Mouse (Mus musculus): ENCODE data around the gene Taf1c. TPM values are rescaled to one million over a fixed set of nuclear protein-coding genes. Genes with fewer than 3 reads are reported as not detected.
A peak's percentile ranks its signal among the peaks of the same experiment; 100 is the strongest.

Gene Taf1c
- polyA plus RNA-seq, 1 experiment from 2014 or later: 7.9 TPM

DNA sequence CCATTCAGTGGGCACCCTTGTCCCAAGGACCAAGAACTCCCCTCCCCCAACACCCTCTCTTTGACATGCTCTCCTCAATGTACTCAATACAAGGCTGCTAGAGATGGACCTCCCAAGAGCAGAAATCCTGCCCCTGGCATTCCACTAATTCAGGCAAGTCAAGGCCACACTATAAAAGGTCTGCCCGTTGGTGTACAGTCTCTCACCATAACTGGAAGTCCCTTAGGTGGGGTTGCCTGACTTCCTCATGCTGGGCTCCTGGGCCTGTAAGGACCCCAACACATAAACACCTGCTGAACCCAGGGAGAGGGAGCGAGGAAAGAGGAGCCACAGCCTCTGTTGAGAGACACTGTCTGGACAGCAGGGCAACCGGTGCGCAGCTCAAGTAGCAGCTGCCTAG lies 1.3 kb downstream of the Taf1c start:
- Histone ChIP-seq H3K36me3 (ENCODE audit: control insufficient read depth, insufficient read depth, low read length) (peaks cover 39% of the 10 kb centered on the region), H3K4me3 (ENCODE audit: low read depth, low read length) (peak overlapping the region; percentile 74), H3K4me2 (ENCODE audit: low read depth, low read length) (peak overlapping the region; percentile 77; the same call in 1 of the 2 replicates), H3K27me3 (replicated peaks; ENCODE audit: control insufficient read depth, insufficient read depth, low read length) (no peaks in the 10 kb centered on the region), H3K9me3 (ENCODE audit: control insufficient read depth, low read length) (no peaks in the 10 kb centered on the region; the same call in 1 of the 2 replicates), H3K27ac (replicated peaks; ENCODE audit: low read depth, low read length) (no peak overlapping the region), H3K9ac (ENCODE audit: low read depth, low read length) (peak overlapping the region; percentile 83), H3K4me1 (ENCODE audit: control insufficient read depth, insufficient read depth, low read length) (peaks cover 4% of the 10 kb centered on the region; the same call in 1 of the 2 replicates)
- no peak for ATAC-seq (ENCODE audit: low read depth)
- DNase-seq (ENCODE audit: low spot score): no peak
- 92% methylated on average over 4 of the region's 4 CpGs for whole genome bisulfite sequencing

DNA sequence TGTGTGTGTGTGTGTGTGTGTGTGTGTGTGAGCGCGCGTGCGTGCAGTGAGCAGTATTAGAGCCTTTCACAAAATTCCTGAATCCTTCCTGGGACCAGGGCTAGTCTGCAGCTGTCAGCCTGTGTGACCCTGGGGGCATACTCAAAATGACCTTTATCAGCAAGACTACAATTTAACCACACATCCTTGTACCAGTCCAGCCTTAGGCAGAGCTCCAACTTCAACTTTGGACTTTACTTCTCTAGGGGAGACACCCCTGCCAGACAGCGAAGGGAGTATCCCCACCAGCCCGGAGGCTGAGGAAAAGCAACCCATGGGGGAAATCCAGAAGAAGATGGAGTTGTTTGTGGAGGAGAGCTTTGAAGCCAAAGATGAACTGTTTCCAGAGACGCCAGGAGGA lies 13.6 kb downstream of the Taf1c start:
- Histone ChIP-seq H3K9ac (ENCODE audit: low read depth, low read length) (no peak overlapping the region), H3K27ac (replicated peaks; ENCODE audit: low read depth, low read length) (no peak overlapping the region), H3K27me3 (replicated peaks; ENCODE audit: control insufficient read depth, insufficient read depth, low read length) (no peaks in the 10 kb centered on the region), H3K4me2 (ENCODE audit: low read depth, low read length) (no peak overlapping the region), H3K4me1 (ENCODE audit: control insufficient read depth, insufficient read depth, low read length) (no peaks in the 10 kb centered on the region), H3K4me3 (ENCODE audit: low read depth, low read length) (no peak overlapping the region), H3K36me3 (ENCODE audit: control insufficient read depth, insufficient read depth, low read length) (0 out of 2 replicates have a peak, but pooled peaks cover under 1% of the 10 kb centered on the region), H3K9me3 (ENCODE audit: control insufficient read depth, low read length) (no peaks in the 10 kb centered on the region)
- ATAC-seq (ENCODE audit: low read depth): no peak
- DNase-seq (ENCODE audit: low spot score): no peak
- 79% methylated on average over 7 of the region's 7 CpGs for WGBS

DNA sequence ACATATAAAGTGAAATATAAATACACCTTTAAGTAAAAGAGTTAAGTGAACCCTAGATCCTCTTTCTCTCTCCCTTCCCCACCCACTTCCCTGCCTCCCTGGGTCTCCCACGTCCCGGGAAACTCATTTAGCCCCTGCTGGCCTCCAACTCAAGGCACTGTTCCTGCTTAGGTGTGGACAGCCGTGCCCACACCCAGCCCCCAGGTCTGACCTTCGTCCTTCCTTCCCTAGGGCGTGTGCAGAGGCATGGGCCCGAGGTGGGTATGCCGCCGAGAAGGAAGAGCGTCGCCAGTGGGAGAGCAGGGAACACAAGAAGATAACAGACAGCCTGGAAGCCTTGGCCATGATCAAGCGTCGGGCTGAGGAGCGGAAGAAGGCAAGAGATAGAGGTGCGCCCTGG lies 14.7 kb downstream of the Taf1c start:
- Histone ChIP-seq H3K4me2 (ENCODE audit: low read depth, low read length) (no peak overlapping the region), H3K9ac (ENCODE audit: low read depth, low read length) (no peak overlapping the region), H3K9me3 (ENCODE audit: control insufficient read depth, low read length) (no peaks in the 10 kb centered on the region), H3K4me3 (ENCODE audit: low read depth, low read length) (no peak overlapping the region), H3K27me3 (replicated peaks; ENCODE audit: control insufficient read depth, insufficient read depth, low read length) (no peaks in the 10 kb centered on the region), H3K36me3 (ENCODE audit: control insufficient read depth, insufficient read depth, low read length) (no peaks in the 10 kb centered on the region), H3K4me1 (ENCODE audit: control insufficient read depth, insufficient read depth, low read length) (no peaks in the 10 kb centered on the region), H3K27ac (replicated peaks; ENCODE audit: low read depth, low read length) (no peak overlapping the region)
- DNase-seq (ENCODE audit: low spot score) (no peak), ATAC-seq (ENCODE audit: low read depth) (no peak)
- 80% methylated on average over 14 of the region's 14 CpGs for WGBS

DNA sequence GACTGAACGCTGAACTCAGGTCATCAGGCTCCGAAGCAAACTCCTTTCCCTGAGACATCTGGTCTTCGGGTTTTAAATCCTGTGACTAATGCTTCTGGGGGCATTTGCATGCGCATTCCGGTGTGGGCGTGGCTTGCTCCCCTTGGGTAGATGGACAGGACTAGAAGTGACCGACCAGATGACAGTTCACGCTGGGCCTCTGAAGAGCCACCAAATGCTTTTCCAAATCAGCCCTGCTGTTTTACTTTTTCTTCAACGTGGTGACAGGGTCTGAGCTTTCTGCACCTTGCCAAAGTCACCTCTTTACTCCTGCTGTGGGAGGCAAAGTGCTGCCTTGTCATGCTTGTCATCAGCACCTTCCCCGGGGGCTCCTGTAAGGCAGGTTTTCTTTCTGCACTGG lies 16.2 kb downstream of the Taf1c start:
- no peak for DNase-seq (ENCODE audit: low spot score)
- no peaks in the 10 kb centered on the region for H3K9me3 ChIP-seq (ENCODE audit: control insufficient read depth, low read length)
- no peak for ATAC-seq (ENCODE audit: low read depth)
- H3K27ac ChIP-seq (replicated peaks; ENCODE audit: low read depth, low read length): no peak overlapping the region
- no peaks in the 10 kb centered on the region for H3K27me3 ChIP-seq (replicated peaks; ENCODE audit: control insufficient read depth, insufficient read depth, low read length)
- H3K4me2 ChIP-seq (ENCODE audit: low read depth, low read length): no peak overlapping the region
- 11% methylated on average over 10 of the region's 10 CpGs for WGBS
- H3K4me3 ChIP-seq (ENCODE audit: low read depth, low read length): no peak overlapping the region
- H3K9ac ChIP-seq (ENCODE audit: low read depth, low read length): no peak overlapping the region
- no peaks in the 10 kb centered on the region for H3K4me1 ChIP-seq (ENCODE audit: control insufficient read depth, insufficient read depth, low read length)
- H3K36me3 ChIP-seq (ENCODE audit: control insufficient read depth, insufficient read depth, low read length): no peaks in the 10 kb centered on the region

DNA sequence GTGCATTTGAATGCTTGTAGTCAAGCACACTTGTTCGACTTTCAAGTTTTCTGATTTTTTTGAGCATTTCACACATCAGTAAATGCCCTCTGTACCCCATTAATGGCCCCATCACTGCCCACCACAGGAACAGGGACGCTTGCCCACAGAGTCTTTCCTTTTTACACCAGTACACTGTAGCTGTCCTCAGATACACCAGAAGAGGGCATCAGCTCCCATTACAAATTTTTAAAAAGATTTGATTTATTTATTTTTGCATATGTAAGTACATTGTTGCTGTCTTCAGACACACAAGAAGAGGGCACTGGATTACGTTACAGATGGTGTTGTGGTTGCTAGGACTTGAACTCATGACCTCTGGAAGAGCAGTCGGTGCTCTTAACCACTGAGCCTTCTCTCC lies 16.7 kb downstream of the Taf1c start:
- DNase-seq (ENCODE audit: low spot score): no peak
- Histone ChIP-seq H3K27me3 (replicated peaks; ENCODE audit: control insufficient read depth, insufficient read depth, low read length) (no peaks in the 10 kb centered on the region), H3K9me3 (ENCODE audit: control insufficient read depth, low read length) (no peaks in the 10 kb centered on the region), H3K27ac (replicated peaks; ENCODE audit: low read depth, low read length) (no peak overlapping the region), H3K36me3 (ENCODE audit: control insufficient read depth, insufficient read depth, low read length) (no peaks in the 10 kb centered on the region), H3K4me1 (ENCODE audit: control insufficient read depth, insufficient read depth, low read length) (no peaks in the 10 kb centered on the region), H3K4me3 (ENCODE audit: low read depth, low read length) (no peak overlapping the region), H3K4me2 (ENCODE audit: low read depth, low read length) (no peak overlapping the region), H3K9ac (ENCODE audit: low read depth, low read length) (no peak overlapping the region)
- 56% methylated on average over 4 of the region's 4 CpGs for WGBS
- ATAC-seq (ENCODE audit: low read depth): no peak

DNA sequence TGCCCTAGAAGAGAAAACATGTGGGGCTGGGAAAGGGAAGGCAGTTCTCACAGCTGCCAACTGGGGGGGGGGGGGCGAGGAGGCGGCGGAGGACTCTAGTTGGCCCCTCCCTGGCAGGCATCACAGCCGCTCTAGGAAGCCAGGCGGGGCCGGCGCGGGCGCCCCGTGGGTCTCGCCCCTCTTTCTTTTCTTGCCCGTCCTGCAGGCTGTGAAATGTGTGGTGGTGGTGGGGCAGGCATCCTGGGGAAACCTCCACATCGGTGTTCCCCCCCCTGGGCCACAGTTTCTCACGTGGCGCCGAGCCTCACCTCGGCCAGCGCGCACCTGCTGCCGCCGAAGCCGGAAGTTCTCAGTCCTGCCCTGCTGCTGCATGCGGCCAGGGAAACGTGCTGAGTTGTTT lies 19.1 kb downstream of the Taf1c start:
- DNase-seq (ENCODE audit: low spot score) (peak; percentile 59), ATAC-seq (ENCODE audit: low read depth) (peak; percentile 55)

DNA sequence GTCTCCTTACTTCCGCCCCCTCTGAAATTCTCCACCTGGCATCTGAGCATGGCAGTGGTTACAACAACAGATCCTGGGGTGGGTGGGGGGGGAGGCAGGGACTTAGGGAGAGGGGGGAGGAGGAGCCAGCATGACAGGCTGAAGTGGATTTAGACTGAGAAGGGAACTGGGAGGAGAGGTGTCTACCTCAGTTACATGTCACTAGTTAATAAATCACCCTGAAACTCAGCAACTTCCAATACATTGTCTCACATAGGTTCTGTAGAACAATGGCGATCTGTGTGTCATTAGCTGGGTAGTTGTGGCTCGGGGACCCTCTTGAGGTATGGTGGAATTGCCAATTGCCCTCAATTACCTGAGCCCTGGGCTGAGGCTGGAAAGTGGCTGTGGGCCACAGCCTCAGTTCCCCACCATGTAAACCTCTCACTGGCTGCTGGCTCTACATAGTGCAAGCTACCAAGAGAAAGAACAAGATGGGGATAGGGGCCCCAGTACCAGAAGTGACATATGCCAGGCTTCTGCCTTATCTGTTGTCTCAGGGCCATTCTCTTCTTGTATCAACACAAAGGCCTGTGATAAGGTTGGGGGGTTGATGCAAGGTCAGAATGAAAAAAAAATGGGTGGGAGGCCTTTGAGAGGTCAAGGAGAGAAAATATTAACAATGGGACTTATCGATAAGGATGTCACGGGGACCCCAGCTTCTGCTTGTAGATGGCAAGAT lies 24.4 kb downstream of the Taf1c start:
- DNase-seq (ENCODE audit: low spot score) (no peak), ATAC-seq (ENCODE audit: low read depth) (no peak)
- peaks cover 9% of the 10 kb centered on the region for H3K27me3 ChIP-seq (replicated peaks; ENCODE audit: control insufficient read depth, insufficient read depth, low read length)
- no peak overlapping the region for H3K4me3 ChIP-seq (ENCODE audit: low read depth, low read length)
- no peak overlapping the region for H3K27ac ChIP-seq (replicated peaks; ENCODE audit: low read depth, low read length)
- no peak overlapping the region for H3K4me2 ChIP-seq (ENCODE audit: low read depth, low read length)
- H3K9me3 ChIP-seq (ENCODE audit: control insufficient read depth, low read length): no peaks in the 10 kb centered on the region
- H3K4me1 ChIP-seq (ENCODE audit: control insufficient read depth, insufficient read depth, low read length): no peaks in the 10 kb centered on the region
- 83% methylated on average over 5 of the region's 5 CpGs for WGBS
- H3K9ac ChIP-seq (ENCODE audit: low read depth, low read length): no peak overlapping the region
- no peaks in the 10 kb centered on the region for H3K36me3 ChIP-seq (ENCODE audit: control insufficient read depth, insufficient read depth, low read length)

More for the DNA sequence above, 19.1 kb downstream of the Taf1c start:
- WGBS: 14% methylated on average over 20 of the region's 24 CpGs
- no peaks in the 10 kb centered on the region for H3K36me3 ChIP-seq (ENCODE audit: control insufficient read depth, insufficient read depth, low read length)
- H3K9ac ChIP-seq (ENCODE audit: low read depth, low read length): peak overlapping the region; percentile 32; the same call in 1 of the 2 replicates
- H3K27ac ChIP-seq (replicated peaks; ENCODE audit: low read depth, low read length): no peak overlapping the region
- no peaks in the 10 kb centered on the region for H3K9me3 ChIP-seq (ENCODE audit: control insufficient read depth, low read length)
- H3K27me3 ChIP-seq (replicated peaks; ENCODE audit: control insufficient read depth, insufficient read depth, low read length): no peaks in the 10 kb centered on the region
- H3K4me1 ChIP-seq (ENCODE audit: control insufficient read depth, insufficient read depth, low read length): no peaks in the 10 kb centered on the region
- H3K4me2 ChIP-seq (ENCODE audit: low read depth, low read length): peak overlapping the region; percentile 55
- peak overlapping the region; percentile 31 for H3K4me3 ChIP-seq (ENCODE audit: low read depth, low read length)

DNA sequence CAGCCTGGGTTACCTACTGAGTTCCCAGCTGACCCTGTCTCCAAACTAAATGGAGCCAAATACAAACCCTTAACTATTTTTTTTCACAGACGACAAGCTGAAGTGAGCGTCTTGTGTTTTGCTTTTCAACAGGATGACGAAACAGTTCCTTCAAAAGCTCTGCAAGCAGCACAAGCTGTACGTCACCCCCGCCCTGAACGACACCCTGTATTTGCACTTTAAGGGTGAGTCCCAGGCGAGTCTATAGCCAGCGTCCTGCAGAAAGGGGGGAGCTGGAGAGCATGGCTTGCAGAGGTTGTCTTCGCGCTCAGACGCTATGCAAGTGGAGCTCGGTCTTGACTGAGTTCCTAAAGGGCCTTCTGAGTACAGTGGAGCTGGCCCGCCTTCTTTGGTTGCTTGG lies 25.9 kb downstream of the Taf1c start:
- Histone ChIP-seq H3K9ac (ENCODE audit: low read depth, low read length) (no peak overlapping the region), H3K9me3 (ENCODE audit: control insufficient read depth, low read length) (no peaks in the 10 kb centered on the region), H3K36me3 (ENCODE audit: control insufficient read depth, insufficient read depth, low read length) (no peaks in the 10 kb centered on the region), H3K27ac (replicated peaks; ENCODE audit: low read depth, low read length) (no peak overlapping the region), H3K4me1 (ENCODE audit: control insufficient read depth, insufficient read depth, low read length) (peaks cover 2% of the 10 kb centered on the region), H3K27me3 (replicated peaks; ENCODE audit: control insufficient read depth, insufficient read depth, low read length) (peaks cover 9% of the 10 kb centered on the region), H3K4me2 (ENCODE audit: low read depth, low read length) (no peak overlapping the region), H3K4me3 (ENCODE audit: low read depth, low read length) (no peak overlapping the region)
- ATAC-seq (ENCODE audit: low read depth) (no peak), DNase-seq (ENCODE audit: low spot score) (no peak)
- 38% methylated on average over 13 of the region's 13 CpGs for WGBS

DNA sequence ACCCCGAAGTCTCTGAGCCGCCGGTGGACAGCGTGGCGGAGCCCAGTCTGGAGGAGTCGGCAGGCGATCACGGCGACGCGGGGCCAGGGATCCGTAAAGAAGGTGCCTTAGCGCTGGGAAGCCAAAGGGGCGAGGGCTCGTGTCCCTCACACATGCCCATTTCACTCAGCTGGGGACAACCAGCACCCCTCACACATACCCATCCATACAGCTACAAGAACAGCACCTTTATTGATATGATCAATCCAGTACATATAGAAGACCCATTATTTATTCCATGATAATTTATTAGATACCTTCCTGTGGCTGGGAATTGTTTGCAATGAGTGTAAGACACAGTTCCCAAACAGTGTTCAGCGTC lies 29.7 kb downstream of the Taf1c start:
- WGBS: 4% methylated on average over 16 of the region's 16 CpGs
- peak overlapping the region; percentile 79 for H3K4me3 ChIP-seq (ENCODE audit: low read depth, low read length)

More for the DNA sequence above, 29.7 kb downstream of the Taf1c start:
- peak overlapping the region; percentile 71 for H3K9ac ChIP-seq (ENCODE audit: low read depth, low read length)
- no peak overlapping the region for H3K27ac ChIP-seq (replicated peaks; ENCODE audit: low read depth, low read length)
- DNase-seq (ENCODE audit: low spot score) (no peak), ATAC-seq (ENCODE audit: low read depth) (no peak; the same call in 1 of the 2 replicates)
- peaks cover 9% of the 10 kb centered on the region for H3K27me3 ChIP-seq (replicated peaks; ENCODE audit: control insufficient read depth, insufficient read depth, low read length)
- peak overlapping the region; percentile 96 for H3K4me2 ChIP-seq (ENCODE audit: low read depth, low read length)
- no peaks in the 10 kb centered on the region for H3K9me3 ChIP-seq (ENCODE audit: control insufficient read depth, low read length)
- H3K4me1 ChIP-seq (ENCODE audit: control insufficient read depth, insufficient read depth, low read length): peaks cover 5% of the 10 kb centered on the region
- no peaks in the 10 kb centered on the region for H3K36me3 ChIP-seq (ENCODE audit: control insufficient read depth, insufficient read depth, low read length)
